Comparison of ENCODE assay signal across 8 mouse cellular contexts in the genomic region with DNA sequence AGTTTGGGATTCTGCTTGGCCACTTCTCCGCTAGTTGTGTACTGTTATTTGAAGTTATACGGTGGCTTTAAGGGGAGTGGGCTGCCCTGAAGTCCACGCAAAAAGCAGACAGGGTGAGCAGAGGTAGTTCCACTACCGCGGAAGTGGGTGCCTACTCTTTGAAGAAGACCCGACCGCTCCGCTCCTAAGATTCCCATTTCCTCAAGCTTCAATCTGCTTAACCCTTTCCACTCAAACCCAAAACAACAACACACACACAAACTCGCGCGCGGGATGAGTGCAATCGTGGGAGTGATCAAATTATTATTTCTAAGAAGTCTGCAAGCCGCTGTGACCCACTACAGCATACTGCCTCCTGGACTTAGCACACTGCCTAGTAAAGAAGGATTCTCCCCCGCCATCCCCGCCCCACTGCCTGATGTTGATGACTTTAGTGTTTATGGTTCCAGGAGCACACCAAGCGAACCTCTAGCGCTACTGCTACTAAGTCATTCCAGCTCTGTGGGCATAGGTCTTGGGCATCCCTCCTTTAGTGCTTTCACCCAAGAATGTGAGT. TPM values are rescaled to one million over a fixed set of nuclear protein-coding genes. Genes with fewer than 3 reads are reported as not detected.
DNase-seq lines count a peak whose midpoint lies in the region; ATAC-seq and TF ChIP-seq lines count a peak whose summit lies in the region.

No protein-coding gene starts in this region.

- H3K36me3 ChIP-seq in embryonic facial prominence, embryonic 13.5 days = no peaks in the 10 kb centered on the region
- H3K36me3 ChIP-seq in hindbrain, embryonic 16.5 days (ENCODE audit: control insufficient read depth, insufficient read depth, low read length) = no peaks in the 10 kb centered on the region

- peak overlapping the region; percentile 70 for H3K9ac ChIP-seq in embryonic facial prominence, embryonic 13.5 days
- H3K9ac ChIP-seq in hindbrain, embryonic 16.5 days (ENCODE audit: low read depth, low read length) = peak overlapping the region; percentile 73

- peak overlapping the region; percentile 87 for H3K4me2 ChIP-seq in embryonic facial prominence, embryonic 13.5 days
- peak overlapping the region; percentile 87 for H3K4me2 ChIP-seq in hindbrain, embryonic 16.5 days (ENCODE audit: low read length)

- peaks cover 49% of the 10 kb centered on the region for H3K27me3 ChIP-seq in embryonic facial prominence, embryonic 13.5 days
- H3K27me3 ChIP-seq in hindbrain, embryonic 16.5 days (replicated peaks; ENCODE audit: control insufficient read depth, insufficient read depth, low read length) = no peaks in the 10 kb centered on the region

- H3K4me3 ChIP-seq in embryonic facial prominence, embryonic 13.5 days = peak overlapping the region; percentile 73
- peak overlapping the region; percentile 64 for H3K4me3 ChIP-seq in hindbrain, embryonic 16.5 days (ENCODE audit: low read length)
- peak overlapping the region; percentile 67 for H3K4me3 ChIP-seq in olfactory bulb, adult 2 months (ENCODE audit: insufficient read depth, low read depth, low read length)

- TF ChIP-seq CTCF in olfactory bulb, adult 2 months (IDR thresholded peaks at IDR 0.05; ENCODE audit: insufficient read depth, low read depth, low read length) = no peak

- WGBS in embryonic facial prominence, embryonic 13.5 days = under 1% methylated on average over 18 of the region's 18 CpGs
- under 1% methylated on average over 18 of the region's 18 CpGs for WGBS in hindbrain, embryonic 16.5 days
- WGBS in olfactory bulb, adult 2 months = 2% methylated on average over 18 of the region's 18 CpGs

- H3K9me3 ChIP-seq in embryonic facial prominence, embryonic 13.5 days = no peaks in the 10 kb centered on the region
- H3K9me3 ChIP-seq in hindbrain, embryonic 16.5 days (ENCODE audit: control insufficient read depth, low read length) = no peaks in the 10 kb centered on the region

- TF ChIP-seq POLR2A in olfactory bulb, adult 2 months (IDR thresholded peaks at IDR 0.05; ENCODE audit: insufficient read depth, low read depth, low read length) = no peak

- peak; percentile 22 for DNase-seq in left cerebral cortex, postnatal 4 days
- no peak for DNase-seq in left cerebral cortex, postnatal 25 days (ENCODE audit: low spot score in 2 of 2)
- DNase-seq in adipocyte (ENCODE audit: low spot score) = no peak
- DNase-seq in kidney, adult 8-10 months = no peak
- DNase-seq in frontal cortex, postnatal 14 days (ENCODE audit: low spot score in 2 of 2) = no peak

- H3K4me1 ChIP-seq in embryonic facial prominence, embryonic 13.5 days = peaks cover 13% of the 10 kb centered on the region; the same call in 1 of the 2 replicates
- H3K4me1 ChIP-seq in hindbrain, embryonic 16.5 days (ENCODE audit: control insufficient read depth, insufficient read depth, low read depth, low read length) = no peaks in the 10 kb centered on the region
- peaks cover 10% of the 10 kb centered on the region for H3K4me1 ChIP-seq in olfactory bulb, adult 2 months (ENCODE audit: control insufficient read depth, insufficient read depth, low read length)

- ATAC-seq in embryonic facial prominence, embryonic 13.5 days (ENCODE audit: insufficient number of reproducible peaks, insufficient read depth, low FRiP score, low TSS enrichment, low read depth) = no peak
- ATAC-seq in hindbrain, embryonic 16.5 days = no peak

- no peak overlapping the region for H3K27ac ChIP-seq in embryonic facial prominence, embryonic 13.5 days
- peak overlapping the region; percentile 58 for H3K27ac ChIP-seq in hindbrain, embryonic 16.5 days (ENCODE audit: low read depth, low read length)
- H3K27ac ChIP-seq in olfactory bulb, adult 2 months (ENCODE audit: insufficient read depth, low read depth, low read length) = no peak overlapping the region

- intact Hi-C loops in left cerebral cortex, postnatal 4 days (cut with DNase I) = no loop called here
- intact Hi-C loops in left cerebral cortex, postnatal 25 days (cut with DNase I) = no loop called here

RNA-seq across cellular contexts. Expression of a gene that starts 1.5 kb away (rescaled TPM):
- 10 to 100 TPM; 19.4 to 20.2 TPM for total RNA-seq in left cerebral cortex, postnatal 4 days (2021)
- total RNA-seq in left cerebral cortex, postnatal 25 days (2021) = 1 to 10 TPM; 5.4 to 8.5 TPM
- polyA plus RNA-seq in embryonic facial prominence, embryonic 13.5 days (2015; fragmentation: Nextera tagmentation; extraction: Ambion mirVana) = 5.4 and 5.6 TPM in 2 replicates
- 29.1 and 36.5 TPM in 2 replicates for polyA plus RNA-seq in hindbrain, embryonic 16.5 days (2015; fragmentation: Nextera tagmentation; extraction: Ambion mirVana)
- not detected in 2 replicates for polyA plus RNA-seq in olfactory bulb, adult 2 months (2012; ENCODE audit: insufficient read depth, insufficient read length, low replicate concordance, missing spikeins)
